Mouse (Mus musculus): ENCODE results near the gene Carf. TPM values are rescaled to one million over a fixed set of nuclear protein-coding genes. Genes with fewer than 3 reads are reported as not detected.

Carf gene
- 6.3 TPM for polyA plus RNA-seq (2014; fragmentation: Illumina TruSeq; extraction: RNeasy Lipid Tissue Mini Kit (QIAGEN cat#74804); ENCODE audit: low read depth, low replicate concordance)

GRCm38 (mm10) chr1:60098024-60098781, at the start of gene Carf, which contains the start of gene Wdr12:
Carf (plus strand) TSS chr1:60098247.
Wdr12 (minus strand) TSS chr1:60098645.

GRCm38 (mm10) chr1:60179932-60180783, 82.1 kb downstream of the Carf start, which contains the start of gene Nbeal1:
Nbeal1 (plus strand) TSS chr1:60180599.

Other genes with a start within 250 kb of the Carf start
- gene Fam117b, start 185.2 kb upstream of the Carf start, polyA plus RNA-seq (2014; fragmentation: Illumina TruSeq; extraction: RNeasy Lipid Tissue Mini Kit (QIAGEN cat#74804); ENCODE audit: low read depth, low replicate concordance), result 14.2 TPM
- gene Ica1l, start 55.1 kb upstream of the Carf start, polyA plus RNA-seq (2014; fragmentation: Illumina TruSeq; extraction: RNeasy Lipid Tissue Mini Kit (QIAGEN cat#74804); ENCODE audit: low read depth, low replicate concordance), result 2.2 TPM
- gene Wdr12, start 398 bp downstream of the Carf start, polyA plus RNA-seq (2014; fragmentation: Illumina TruSeq; extraction: RNeasy Lipid Tissue Mini Kit (QIAGEN cat#74804); ENCODE audit: low read depth, low replicate concordance), result 16.2 TPM
- gene Nbeal1, start 82.4 kb downstream of the Carf start, polyA plus RNA-seq (2014; fragmentation: Illumina TruSeq; extraction: RNeasy Lipid Tissue Mini Kit (QIAGEN cat#74804); ENCODE audit: low read depth, low replicate concordance), result 6.1 TPM
- gene Cyp20a1, start 245.1 kb downstream of the Carf start, polyA plus RNA-seq (2014; fragmentation: Illumina TruSeq; extraction: RNeasy Lipid Tissue Mini Kit (QIAGEN cat#74804); ENCODE audit: low read depth, low replicate concordance), result 17.2 TPM